Mouse (Mus musculus) kidney, postnatal 4 days (tissue): ENCODE results near the gene Adamts12.

ENCODE experiments used
- DNase-seq, 2 experiments: peaks; one replicate each; pipeline ENCODE4 v3.0.0; 2021; ENCODE audit warnings: mixed read lengths in 2 of 2

Gene Adamts12

DNA sequence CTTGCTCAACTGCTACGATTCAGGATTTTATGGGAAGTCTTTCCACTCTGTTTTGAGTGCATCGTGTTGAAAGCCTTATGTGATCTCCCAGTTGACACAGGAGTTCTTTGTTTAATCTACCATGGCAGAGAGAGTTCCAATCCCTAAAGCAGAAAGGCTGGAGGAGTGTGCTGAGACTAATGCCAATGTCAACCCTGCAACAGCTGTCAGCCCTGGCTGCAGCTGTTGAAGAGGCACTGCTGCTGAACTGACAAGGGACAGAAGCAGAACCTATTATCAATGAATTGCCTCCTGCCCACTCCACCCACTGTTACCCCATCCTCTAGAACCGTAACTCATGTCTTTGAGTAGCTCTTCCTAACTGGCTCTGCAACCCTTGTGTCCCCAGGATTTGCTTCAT is 101.3 kb downstream of the Adamts12 start:
- DNase-seq: peak in 1 of 2 experiments; percentile 13

DNA sequence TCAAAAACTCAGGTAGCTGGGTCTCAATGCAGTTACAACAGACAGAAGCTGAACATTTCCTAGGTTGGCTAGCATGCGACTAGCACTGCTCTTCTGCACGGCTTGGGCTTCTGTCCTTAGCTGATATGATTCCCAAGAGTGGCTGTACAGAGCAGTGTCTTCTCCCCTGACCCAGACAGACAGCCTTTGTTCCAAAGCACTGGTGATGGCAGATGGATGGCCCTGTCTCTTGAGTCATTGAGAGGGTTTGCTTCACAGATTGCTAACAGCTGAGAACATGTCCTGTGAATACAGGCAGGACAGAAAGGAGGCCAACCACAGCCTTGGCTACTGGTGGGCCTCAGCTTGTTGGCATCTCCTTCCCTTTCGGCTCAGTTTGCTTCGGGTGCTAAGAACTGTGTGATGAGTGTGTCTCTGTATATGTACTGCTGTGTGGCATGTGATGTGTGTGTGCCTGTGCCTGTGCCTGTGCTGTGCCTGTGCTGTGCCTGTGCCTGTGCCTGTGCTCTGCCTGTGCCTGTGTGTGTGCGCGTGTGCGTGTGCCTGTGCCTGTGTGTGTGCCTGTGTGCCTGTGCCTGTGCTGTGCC is 109.4 kb downstream of the Adamts12 start:
- DNase-seq: no peak

DNA sequence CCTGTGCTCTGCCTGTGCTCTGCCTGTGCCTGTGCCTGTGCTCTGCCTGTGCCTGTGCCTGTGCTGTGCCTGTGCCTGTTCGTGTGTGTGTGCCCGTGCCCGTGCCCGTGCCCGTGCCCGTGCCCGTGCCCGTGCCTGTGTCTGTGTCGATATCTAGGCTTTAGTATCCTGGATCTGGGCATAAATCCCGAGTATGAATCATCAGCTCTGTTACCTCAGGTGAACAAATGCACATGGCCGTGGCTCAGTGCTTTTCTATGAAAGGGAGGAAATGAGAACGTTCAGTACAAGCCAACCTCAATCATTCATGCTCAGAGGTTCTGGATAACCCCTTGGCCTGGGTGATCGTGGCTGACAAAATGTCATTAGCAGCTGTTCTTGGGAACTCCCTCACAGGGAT is 110.3 kb downstream of the Adamts12 start:
- no peak for DNase-seq

DNA sequence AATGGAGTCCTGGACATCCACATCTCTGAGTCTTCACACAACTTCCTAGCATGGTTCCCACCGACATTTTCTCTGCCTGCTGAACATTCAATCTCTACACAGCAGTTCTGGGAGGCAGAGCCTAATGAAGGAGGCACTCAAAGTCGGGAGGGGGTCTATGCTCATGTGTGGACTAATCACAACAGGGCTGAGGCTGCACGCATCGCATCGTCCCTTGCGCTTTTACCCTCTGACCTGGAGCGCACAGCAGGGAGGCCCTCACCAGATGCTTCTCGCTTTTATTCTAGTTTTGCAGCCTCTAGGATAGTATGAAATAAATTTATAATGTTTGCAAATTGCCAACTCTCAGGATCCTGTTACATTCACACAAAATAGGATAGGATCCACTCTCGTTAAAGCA is 112.9 kb downstream of the Adamts12 start:
- DNase-seq: no peak

DNA sequence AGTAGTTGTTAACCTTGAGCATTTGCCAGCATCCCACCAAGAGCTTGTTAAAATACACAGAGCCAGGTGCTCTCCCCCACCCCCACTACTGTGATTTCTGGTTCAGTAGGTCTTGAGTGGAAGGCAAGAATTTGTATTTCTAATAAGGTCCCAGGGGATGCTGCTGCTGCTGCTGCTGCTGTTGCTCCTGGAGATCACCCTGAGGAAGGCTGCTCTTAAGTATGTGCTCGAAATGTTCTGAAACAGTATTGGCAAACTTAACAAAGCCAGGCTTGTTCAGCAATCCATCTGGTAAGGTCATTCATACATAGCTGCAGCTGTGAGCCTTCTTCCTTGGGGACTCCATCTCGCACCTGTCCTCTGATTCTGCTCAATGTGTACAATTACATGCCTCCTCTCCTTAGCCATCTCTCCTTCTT is 115.2 kb downstream of the Adamts12 start:
- DNase-seq: no peak

DNA sequence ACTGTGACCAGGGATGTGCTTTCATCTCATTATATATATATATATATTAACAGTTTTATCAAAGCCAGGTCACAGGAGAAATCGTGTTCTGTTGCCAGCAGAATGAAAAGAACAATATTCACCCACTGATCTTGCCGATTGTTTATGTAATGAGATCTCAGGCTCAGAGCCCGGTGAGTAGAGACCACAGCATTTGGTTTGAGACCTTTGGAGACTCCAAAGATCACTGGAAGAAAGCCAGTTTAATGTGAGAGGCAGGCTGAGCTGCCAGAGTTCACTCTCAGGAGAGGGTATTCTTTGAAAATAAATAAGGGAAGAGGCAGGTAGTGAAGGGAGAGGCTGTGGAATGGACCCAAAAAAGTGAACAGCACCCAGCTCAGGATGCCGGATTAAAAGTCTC is 122.1 kb downstream of the Adamts12 start:
- DNase-seq: no peak

DNA sequence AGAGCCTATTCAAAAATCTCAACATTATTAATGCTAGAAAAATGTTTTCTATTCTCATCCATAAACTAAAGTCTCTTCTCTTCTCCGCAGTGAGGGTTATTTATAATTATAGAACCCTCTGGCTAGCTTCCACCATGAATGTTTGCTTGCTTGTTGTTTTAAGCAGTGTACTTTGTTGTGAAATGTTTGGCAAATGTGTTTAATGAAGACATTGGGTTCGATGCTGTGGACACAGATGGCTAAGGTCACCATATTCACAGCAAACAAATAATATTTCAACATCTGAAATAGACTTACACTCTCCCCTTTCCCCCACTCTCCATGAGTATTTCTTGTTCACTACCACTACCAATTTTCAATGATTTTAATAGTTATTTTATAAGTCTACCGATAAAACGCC is 125.9 kb downstream of the Adamts12 start:
- no peak for DNase-seq

DNA sequence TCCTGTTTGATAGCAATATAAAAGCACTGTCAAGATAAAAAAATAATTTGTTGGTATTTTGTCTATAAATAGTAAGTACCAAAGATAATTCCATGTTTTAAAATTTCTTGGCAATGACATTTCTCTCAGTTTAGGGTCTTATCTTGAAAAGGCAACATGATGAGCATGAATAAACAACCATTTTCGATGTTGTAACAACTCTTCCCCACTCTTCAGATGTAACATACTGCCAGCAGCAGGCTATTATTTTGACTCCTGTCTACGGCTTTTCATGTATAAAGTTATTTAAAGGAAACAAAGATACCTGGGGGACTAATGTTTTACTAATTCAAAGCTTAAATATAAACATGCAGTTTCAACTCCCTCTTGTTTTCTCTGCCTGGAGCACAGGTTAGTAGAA is 128.2 kb downstream of the Adamts12 start:
- DNase-seq: no peak

DNA sequence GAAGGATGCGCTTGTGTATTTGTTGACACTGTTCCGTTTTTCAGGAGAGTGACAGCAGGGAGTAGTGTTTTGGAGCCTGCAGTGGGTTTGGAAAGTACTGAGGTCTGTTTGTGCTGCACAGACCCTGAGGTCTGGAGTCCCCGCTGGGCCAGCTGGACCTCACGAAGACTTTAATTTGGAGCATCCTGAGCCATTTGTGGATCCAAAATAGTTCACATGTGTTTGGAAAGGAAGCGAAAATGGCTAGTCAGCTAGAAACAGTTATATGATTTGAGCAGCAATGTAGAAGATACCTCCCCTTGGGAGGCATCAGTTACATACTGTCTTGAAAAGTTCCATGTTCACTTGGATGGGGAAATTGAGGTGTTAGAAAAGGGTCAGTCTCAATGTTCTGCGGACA is 132.5 kb downstream of the Adamts12 start:
- no peak for DNase-seq

DNA sequence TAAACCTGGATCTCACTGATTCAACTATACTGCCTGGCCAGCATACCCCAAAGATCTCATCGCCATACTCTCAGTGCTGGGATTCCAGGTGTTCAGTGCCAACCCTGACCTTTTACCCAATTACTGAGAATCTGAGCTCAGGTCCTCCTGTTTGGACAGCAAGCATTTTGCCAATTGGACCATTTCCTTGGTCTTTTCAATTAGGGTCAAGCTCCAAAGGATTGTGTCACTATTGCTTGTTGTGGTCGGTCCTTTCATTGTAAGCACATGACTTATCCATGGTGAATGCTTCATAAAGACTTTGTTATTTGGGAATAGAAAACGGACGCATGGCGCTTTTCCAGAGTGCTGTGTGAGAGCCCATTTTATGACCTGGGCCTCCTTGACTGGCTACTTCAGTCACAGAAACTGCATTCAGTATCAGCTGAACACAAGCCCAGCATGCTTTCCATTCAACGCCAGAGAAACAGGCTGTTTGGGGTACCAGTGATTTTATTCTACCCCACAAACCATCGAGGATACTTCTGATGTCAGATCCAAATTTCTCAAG is 133.7 kb downstream of the Adamts12 start:
- DNase-seq: no peak

DNA sequence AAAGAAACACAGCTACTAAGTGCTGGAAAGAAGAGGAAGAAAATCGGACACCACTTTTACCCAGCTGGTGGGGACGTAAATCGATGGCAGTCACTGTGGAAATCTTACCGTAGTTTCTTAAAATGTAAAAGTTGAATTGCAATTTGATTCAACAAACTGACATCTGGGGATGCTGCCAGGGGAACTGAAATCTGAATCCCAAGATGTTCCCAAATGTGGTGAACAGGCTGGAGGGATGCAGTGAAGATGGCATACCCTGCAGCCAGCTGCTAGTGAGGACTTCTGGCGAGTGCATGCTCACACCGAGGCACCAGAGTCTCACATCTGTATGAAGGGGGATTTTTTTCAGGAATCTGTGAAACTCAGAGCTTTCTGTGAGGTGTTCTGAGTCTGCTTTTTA is 138.5 kb downstream of the Adamts12 start:
- no peak for DNase-seq

DNA sequence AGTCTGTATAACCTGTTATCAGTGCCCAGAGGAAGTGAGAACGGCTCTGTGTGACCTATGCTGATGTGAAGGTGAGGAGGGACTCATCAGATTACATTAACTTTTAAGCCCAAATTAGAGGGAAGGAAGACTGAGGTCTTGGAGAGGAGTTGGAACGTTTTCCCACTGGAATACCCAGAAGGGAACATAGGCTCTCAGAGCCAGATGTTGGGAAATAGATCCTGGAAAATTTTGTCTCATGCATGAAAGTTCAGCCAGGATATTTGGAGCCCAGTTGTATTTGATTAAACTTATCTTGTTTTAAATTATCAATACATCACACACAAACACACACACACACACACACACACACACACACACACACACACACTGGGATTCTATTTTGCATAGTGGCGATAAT is 140.3 kb downstream of the Adamts12 start:
- DNase-seq: no peak

DNA sequence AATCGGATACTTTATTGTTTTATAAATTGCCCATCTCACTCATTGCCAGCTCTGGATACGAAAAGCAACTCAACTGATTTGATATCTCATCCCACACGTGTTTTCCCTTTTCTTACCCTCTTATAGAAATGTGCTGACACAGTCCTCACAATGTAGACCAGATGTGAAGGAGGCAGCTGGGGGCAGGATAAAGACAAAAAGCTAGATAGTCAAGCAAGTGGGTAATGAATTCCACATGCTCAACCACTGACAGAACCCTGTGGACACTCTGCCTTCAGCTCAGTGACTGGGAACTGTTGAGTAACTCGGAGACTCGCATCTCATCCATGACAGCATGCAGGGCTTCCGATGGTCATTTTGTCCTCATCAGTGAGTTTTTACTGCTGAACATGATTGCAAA is 146.4 kb downstream of the Adamts12 start:
- no peak for DNase-seq

DNA sequence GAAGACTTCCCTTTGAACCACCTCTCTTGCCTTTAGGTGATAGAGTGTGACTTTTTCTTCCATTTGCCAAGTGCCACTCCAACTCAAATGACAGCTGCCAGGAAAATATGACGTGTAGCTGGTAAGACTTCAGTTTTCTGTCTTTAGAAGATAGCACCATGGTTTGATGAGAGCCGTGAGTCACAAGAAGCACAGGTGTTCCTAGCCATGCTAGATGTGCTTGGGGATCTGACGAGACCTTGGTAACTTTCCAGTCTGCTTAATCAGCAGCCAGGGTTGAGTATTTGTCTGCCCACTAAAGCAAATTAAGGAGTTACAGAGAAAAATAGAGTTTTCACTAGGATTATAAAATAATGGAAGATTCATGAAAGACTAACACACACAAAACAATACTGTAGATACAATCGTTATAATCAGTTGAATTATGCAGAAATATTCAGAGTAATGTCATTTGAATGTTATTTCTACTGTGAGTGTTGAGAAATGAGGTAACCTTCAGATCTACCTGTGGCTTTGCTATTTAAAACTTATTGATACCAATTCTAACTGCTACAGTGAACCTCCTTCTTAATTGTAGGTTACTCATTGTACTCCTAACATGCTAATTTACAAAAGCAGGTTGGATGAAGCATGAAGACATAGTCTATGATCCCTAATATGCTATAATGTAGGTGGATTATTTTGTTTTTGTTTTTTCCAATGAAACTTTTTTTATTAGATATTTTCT is 169.5 kb downstream of the Adamts12 start:
- no peak for DNase-seq

DNA sequence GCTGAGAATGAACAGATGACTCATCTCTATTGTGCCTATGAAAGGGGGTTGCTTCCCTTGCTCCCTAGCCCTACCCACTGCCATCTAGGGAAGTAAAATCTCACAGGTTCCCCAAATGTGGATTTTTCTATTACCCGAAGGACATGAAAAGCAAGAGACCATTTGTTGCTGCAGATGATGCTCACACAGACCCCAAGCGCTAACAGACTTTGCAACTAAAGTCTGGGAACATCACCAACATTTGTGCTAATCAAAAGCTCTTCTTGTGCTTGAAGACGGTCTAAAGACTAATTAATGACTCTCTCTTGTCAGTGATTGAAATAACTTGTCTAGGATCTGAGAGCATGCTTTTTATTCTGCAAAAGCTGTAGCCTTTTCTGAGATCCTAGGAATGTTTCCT is 175.8 kb downstream of the Adamts12 start:
- no peak for DNase-seq

DNA sequence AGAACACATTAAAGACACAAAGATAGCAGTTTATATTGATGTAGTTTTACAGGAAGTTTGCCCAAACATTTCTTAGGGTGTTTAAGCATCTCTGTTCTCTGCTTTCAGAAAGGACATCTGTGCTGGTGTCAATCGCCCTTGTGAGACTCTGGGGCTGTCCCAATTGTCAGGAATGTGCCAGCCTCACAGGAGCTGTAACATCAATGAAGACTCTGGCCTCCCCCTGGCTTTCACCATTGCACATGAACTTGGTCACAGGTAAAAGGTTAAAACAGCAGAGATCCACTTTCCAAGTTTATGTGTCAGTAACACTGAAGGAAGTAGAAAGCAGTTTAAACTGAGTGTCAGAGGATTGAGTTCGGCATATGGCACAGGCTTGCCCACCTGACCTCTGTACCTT is 176.7 kb downstream of the Adamts12 start:
- no peak for DNase-seq

DNA sequence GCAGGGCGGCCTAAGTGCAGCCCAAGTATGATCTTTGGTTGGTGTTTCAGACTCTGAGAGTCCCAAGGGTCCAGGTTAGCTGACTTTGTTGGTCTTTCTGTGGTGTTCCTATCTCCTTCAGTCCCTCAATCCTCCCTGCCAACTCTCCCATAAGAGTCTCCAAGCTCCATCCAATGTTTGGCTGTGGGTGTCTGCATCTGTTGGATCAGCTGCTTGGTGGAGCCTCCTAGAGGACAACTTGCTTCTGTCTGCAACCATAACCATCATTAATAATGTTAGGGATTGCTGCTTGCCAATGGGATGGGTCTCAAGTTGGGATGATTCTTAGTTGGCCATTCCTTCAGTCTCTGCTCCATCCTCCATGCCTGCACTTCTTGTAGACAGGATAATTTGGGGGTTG is 181.8 kb downstream of the Adamts12 start:
- no peak for DNase-seq

DNA sequence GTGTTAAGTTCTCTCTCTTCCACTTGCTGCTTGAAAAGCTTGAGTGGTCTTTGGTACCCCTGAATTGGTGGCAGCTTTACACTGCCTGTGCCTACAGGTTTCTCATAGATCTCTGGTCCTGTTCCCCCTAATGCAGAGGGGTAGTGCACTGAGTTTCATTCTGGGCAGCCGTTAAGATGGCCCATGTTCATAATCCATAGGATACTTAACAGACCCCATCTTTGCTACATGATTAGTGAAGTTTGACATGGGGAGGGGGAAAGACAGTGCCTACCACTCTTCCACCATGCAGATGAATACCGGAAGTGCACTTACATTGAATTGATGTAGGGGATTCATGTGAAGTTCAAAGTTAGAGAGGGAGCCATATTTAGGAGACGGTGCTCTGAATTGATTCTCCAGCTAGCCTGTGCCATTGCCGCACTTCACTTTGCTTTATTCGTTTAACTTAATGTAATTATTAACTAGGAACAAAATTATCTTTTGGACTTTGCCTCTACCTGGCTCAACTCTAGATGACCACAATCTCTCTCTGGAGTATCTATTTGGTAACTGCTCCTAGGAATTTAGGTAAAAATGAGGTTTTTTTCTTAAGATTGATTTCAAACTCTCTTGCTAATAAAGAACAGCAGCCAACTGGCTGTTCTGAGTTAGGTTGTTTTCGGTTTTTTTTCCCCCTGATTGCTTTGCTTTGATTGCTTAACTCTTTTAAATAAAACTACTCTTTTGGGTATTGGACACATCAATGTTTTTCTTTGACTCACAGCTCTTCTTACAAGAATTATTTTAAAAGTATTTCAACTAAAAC is 214.9 kb downstream of the Adamts12 start:
- DNase-seq: no peak

DNA sequence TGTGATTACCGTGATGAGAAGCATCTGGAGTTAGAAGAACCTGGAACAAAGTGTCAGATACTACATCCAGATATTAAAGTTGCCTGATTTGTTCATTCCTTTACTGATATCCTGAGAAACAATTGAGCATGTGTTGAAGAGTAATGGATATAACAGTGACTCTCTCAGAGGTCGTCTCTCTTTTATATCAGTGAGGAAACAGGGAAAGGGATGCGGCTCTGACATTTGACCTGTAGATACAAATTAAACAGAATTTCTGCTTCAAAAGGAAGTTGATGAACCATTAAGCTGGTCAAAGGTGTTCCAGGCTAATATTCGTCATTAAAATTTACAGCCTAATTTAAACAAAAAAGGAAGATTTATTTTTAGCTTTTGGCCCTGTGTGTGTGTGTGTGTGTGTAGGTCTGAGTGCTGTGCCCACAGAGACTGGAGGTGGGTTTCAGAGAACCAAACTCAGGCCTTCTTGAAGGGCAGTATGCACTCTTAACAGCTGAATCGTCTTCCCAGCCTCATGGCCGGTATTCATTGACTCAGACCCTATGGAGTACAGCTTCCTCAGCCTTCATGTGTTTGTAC is 216.2 kb downstream of the Adamts12 start:
- DNase-seq: peak in 1 of 2 experiments; percentile 4

DNA sequence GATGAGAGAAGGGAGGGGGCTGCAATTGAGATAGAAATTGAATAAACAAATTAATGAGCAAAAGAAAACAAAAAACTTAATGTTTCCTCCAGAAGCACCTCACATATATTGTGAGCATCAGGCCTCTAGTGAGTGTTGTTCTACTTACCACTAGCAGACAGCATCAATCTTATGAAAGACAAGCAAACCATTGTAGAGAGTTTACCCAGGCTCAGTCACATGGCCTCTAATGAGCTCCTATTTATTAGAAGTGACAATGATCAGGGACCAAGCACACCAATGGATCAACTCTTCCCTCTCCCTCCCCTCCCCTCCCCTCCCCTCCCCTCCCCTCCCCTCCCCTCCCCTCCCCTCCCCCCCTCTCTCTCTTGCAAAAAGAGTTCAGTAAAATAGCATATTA is 218.6 kb downstream of the Adamts12 start:
- no peak for DNase-seq

DNA sequence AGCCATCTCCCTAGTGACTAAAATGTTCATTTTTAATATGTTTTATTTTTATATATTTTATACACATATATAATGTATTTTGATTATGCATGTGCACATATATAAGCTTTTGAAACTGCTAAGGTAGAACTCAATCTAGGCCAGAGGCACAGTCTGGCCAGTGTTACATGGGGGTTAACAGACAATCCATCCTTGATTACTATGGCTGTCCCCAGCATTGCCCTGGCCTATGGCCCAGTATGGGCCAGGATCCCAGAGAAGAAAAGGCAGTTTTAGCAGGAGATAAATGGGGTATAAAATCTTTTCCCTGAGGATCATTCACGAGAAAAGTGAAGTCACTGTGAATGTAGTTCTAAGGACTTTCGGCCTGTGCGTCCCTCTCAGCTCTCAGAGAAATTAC is 223.2 kb downstream of the Adamts12 start:
- no peak for DNase-seq

DNA sequence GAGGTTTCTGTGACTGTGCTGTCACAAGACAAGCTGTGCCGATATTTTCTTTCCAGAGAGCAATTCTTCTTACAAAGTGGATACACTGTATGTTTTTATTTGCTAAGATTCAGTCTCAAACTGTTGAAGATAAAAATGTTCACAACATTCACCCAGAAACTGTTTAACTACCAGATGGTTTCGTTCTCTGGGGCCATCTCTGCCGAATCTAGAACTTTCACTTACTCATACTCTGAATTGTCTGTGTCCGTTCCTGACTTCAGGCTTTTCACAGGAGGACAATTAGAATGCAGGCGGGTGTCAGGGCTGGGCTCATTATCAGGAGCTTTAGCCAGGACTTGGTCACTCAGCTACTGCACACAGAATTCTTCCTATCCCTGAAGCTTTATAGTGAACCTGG is 227.7 kb downstream of the Adamts12 start:
- DNase-seq: no peak

DNA sequence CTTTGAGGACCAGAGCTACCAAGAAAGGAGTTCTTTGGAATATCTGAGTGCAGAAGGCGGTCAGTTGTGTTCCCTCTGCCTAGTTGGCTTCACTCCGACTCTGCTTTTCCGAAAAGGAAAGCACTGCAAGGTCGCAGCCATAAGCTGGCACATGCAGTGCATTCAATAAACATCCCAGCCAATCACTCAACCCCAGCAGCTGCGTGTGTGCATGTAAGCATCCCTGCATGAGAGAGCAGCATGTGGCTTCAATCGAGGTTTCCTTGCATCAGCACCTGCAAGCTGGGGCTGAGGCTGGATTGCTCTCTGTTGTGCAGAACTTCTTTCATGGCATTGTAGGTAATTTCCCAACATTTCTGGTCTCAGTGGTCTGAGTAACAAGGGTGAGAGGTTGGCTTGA is 230.4 kb downstream of the Adamts12 start:
- DNase-seq: no peak
